ENCODE assay signal across 19 mouse cellular contexts in genomic region chr11:48862784-48863319, GRCm38 (mm10). TPM values are rescaled to one million over a fixed set of nuclear protein-coding genes. Genes with fewer than 3 reads are reported as not detected.
DNase-seq lines count a peak whose midpoint lies in the region; ATAC-seq and TF ChIP-seq lines count a peak whose summit lies in the region.
"Had no signal": no experiment of that assay in that cellular context is flagged by ENCODE, and none has a peak within 500 bp of the region (broad histone marks: within the 10 kb centered on the region; RNA-seq: fewer than 3 reads in every experiment).

No protein-coding gene starts in this region.

- POLR2A ChIA-PET in Patski (lab: Charles Lee) = interaction anchor here (0.6 kb wide), 2 partner anchors 63 to 73 kb away, joined by 4 to 5 read pairs; no protein-coding TSS in a partner anchor

- ATAC-seq in liver, embryonic 13.5 days (ENCODE audit: low read depth) = 0 out of 2 replicates have a peak, but pooled peaks have one; percentile 27
- ATAC-seq in Patski = no peak
- ATAC-seq: forebrain, embryonic 14.5 days; intestine, embryonic 16.5 days had no signal

- peak; percentile 42 for TF ChIP-seq RAD21 in CH12.LX (IDR thresholded peaks at IDR 0.05; ENCODE audit: low read depth, low read length)

- peaks cover 31% of the 10 kb centered on the region for H3K36me3 ChIP-seq in liver, embryonic 13.5 days
- H3K36me3 ChIP-seq in CH12.LX (replicated peaks in 1 of 2; ENCODE audit: control insufficient read depth in 1 of 2, insufficient read depth in 1 of 2, low read length in 1 of 2) = peaks cover 25 to 44% of the 10 kb centered on the region in 2 experiments
- H3K36me3 ChIP-seq: hindbrain, embryonic 10.5 days had no signal

- H3K4me2 ChIP-seq in liver, embryonic 13.5 days = no peak overlapping the region
- no peak overlapping the region for H3K4me2 ChIP-seq in CH12.LX (ENCODE audit: insufficient read depth, low read depth, poor library complexity, severe bottlenecking)
- H3K4me2 ChIP-seq: heart, embryonic 11.5 days; heart, embryonic 15.5 days; hindbrain, embryonic 14.5 days had no signal

- H3K27me3 ChIP-seq in liver, embryonic 13.5 days = no peaks in the 10 kb centered on the region
- H3K27me3 ChIP-seq in CH12.LX (replicated peaks) = no peaks in the 10 kb centered on the region
- no peaks in the 10 kb centered on the region for H3K27me3 ChIP-seq in Patski

- TF ChIP-seq POLR2A in CH12.LX (IDR thresholded peaks at IDR 0.05; ENCODE audit: low read depth, low read length) = no peak

- peaks cover 11% of the 10 kb centered on the region for H3K4me1 ChIP-seq in liver, embryonic 13.5 days (replicated peaks)
- H3K4me1 ChIP-seq in CH12.LX (ENCODE audit: control insufficient read depth in 1 of 2, insufficient read depth in 2 of 2) = peaks cover 0 to 15% of the 10 kb centered on the region in 2 experiments; a peak in 2 of 4 replicates

- WGBS in liver, embryonic 13.5 days (ENCODE audit: insufficient replicate concordance) = 75% methylated on average over 1 of the region's 1 CpGs

- in situ Hi-C loops in CH12.LX (cut with MboI; ENCODE audit: low pct_ligation_motif_present, low pct_unique_long_range_greater_than_20kb, low sequenced_read_pairs) (loop anchor here (25.0 kb wide), 2 partner anchors 276 to 549 kb away; partner anchors contain the start of gene Olfr1389), Patski (cut with MboI; ENCODE audit: low pct_unique_long_range_greater_than_20kb) (no loop called here)

- no peak overlapping the region for H3K4me3 ChIP-seq in liver, embryonic 13.5 days (replicated peaks)
- H3K4me3 ChIP-seq in CH12.LX (replicated peaks in 1 of 3; ENCODE audit: low read depth in 2 of 3, low read length in 2 of 3, poor library complexity in 1 of 3) = no peak overlapping the region
- H3K4me3 ChIP-seq: heart, embryonic 15.5 days; hindbrain, embryonic 10.5 days had no signal

- H3K79me2 ChIP-seq in CH12.LX (replicated peaks; ENCODE audit: control insufficient read depth, extremely low read depth, insufficient read depth, poor library complexity, severe bottlenecking) = peaks cover 7% of the 10 kb centered on the region

- dilution Hi-C loops in CH12.LX (cut with MboI; ENCODE audit: extremely low pct_ligation_motif_present, extremely low pct_unique_long_range_greater_than_20kb, low sequenced_read_pairs) = no loop called here

- no peak for DNase-seq in liver, embryonic 13.5 days
- DNase-seq in liver = no peak
- no peak for DNase-seq in CH12.LX (ENCODE audit: extremely low read depth)
- DNase-seq in Patski (ENCODE audit: low read depth, low spot score) = no peak
- DNase-seq in adrenal gland, postnatal 10 days = no peak
- DNase-seq in frontal cortex, postnatal 36 days (ENCODE audit: low spot score in 2 of 2) = no peak
- DNase-seq: adrenal gland, adult 8-10 months; cerebellum, adult 11 months; cerebellum, adult 8-10 months; cerebellum, postnatal 14 days; gastrocnemius, postnatal 36 days; heart, adult 18-20 months; heart, postnatal 14 days had no signal

- no peak overlapping the region for H3K27ac ChIP-seq in liver, embryonic 13.5 days
- no peak overlapping the region for H3K27ac ChIP-seq in CH12.LX (ENCODE audit: insufficient read depth, low read depth)
- H3K27ac ChIP-seq: heart, embryonic 15.5 days; hindbrain, embryonic 10.5 days; hindbrain, embryonic 14.5 days had no signal

- H3K9ac ChIP-seq in liver, embryonic 13.5 days = no peak overlapping the region
- no peak overlapping the region for H3K9ac ChIP-seq in CH12.LX (ENCODE audit: insufficient read depth, low read depth)
- H3K9ac ChIP-seq: heart, embryonic 15.5 days; hindbrain, embryonic 14.5 days had no signal

- TF ChIP-seq CTCF in CH12.LX (conservative IDR thresholded peaks at IDR 0.05 in 1 of 2, IDR thresholded peaks at IDR 0.05 in 1 of 2; ENCODE audit: low read depth in 2 of 2, low read length in 2 of 2) (peak in 1 of 2 experiments; percentile 61; a peak in 2 of 4 replicates), Patski (IDR thresholded peaks at IDR 0.05) (peak; percentile 11)

- TF ChIP-seq EP300 in CH12.LX (IDR thresholded peaks at IDR 0.05; ENCODE audit: low read length) = no peak

- H3K9me3 ChIP-seq in liver, embryonic 13.5 days (replicated peaks) = no peaks in the 10 kb centered on the region
- H3K9me3 ChIP-seq in CH12.LX (replicated peaks; ENCODE audit: low read length) = no peaks in the 10 kb centered on the region
- H3K9me3 ChIP-seq: heart, embryonic 15.5 days; hindbrain, embryonic 10.5 days had no signal

- CTCF ChIA-PET in Patski (lab: Charles Lee) = interaction anchor here (1.0 kb wide), 2 partner anchors 41 to 87 kb away, joined by 3 read pairs; no protein-coding TSS in a partner anchor

TF ChIP-seq in CH12.LX, 34 proteins besides CTCF, POLR2A, EP300 and RAD21:
- TF ChIP-seq USF1 (IDR thresholded peaks at IDR 0.05; ENCODE audit: low read depth, low read length) (no peak), MEF2A (IDR thresholded peaks at IDR 0.05; ENCODE audit: borderline replicate concordance, low read depth, low read length) (no peak), MYC (IDR thresholded peaks at IDR 0.05; ENCODE audit: low read depth, low read length) (no peak), E2F4 (IDR thresholded peaks at IDR 0.05; ENCODE audit: insufficient replicate concordance, low read depth, low read length) (no peak), TBP (conservative IDR thresholded peaks at IDR 0.05; ENCODE audit: low read depth, low read length) (peak; percentile 97), MAZ (IDR thresholded peaks at IDR 0.05; ENCODE audit: low read depth, low read length) (no peak), GABPA (IDR thresholded peaks at IDR 0.05; ENCODE audit: insufficient replicate concordance, low read depth, low read length) (no peak), MXI1 (IDR thresholded peaks at IDR 0.05; ENCODE audit: low read depth, low read length) (no peak), SIN3A (IDR thresholded peaks at IDR 0.05; ENCODE audit: low read length) (no peak), MAFK (IDR thresholded peaks at IDR 0.05; ENCODE audit: insufficient replicate concordance, low read length) (no peak), JUN (IDR thresholded peaks at IDR 0.05; ENCODE audit: insufficient read depth, low read depth, low read length) (no peak), ZMIZ1 (IDR thresholded peaks at IDR 0.05; ENCODE audit: low read depth, low read length) (no peak), PAX5 (IDR thresholded peaks at IDR 0.05; ENCODE audit: low read length) (no peak), RCOR1 (conservative IDR thresholded peaks at IDR 0.05; ENCODE audit: low read depth, low read length) (no peak), ETS1 (conservative IDR thresholded peaks at IDR 0.05; ENCODE audit: low read depth, low read length) (no peak), USF2 (conservative IDR thresholded peaks at IDR 0.05; ENCODE audit: low read depth, low read length) (no peak; the same call in 1 of the 2 replicates), SMC3 (IDR thresholded peaks at IDR 0.05; ENCODE audit: low read depth, low read length) (peak; percentile 74), ZNF384 (IDR thresholded peaks at IDR 0.05; ENCODE audit: low read depth, low read length) (peak; percentile 61; the same call in 1 of the 2 replicates), MAX (IDR thresholded peaks at IDR 0.05; ENCODE audit: low read length) (no peak), NRF1 (IDR thresholded peaks at IDR 0.05; ENCODE audit: low read depth, low read length) (no peak), NELFE (IDR thresholded peaks at IDR 0.05; ENCODE audit: low read depth, low read length) (no peak), ELF1 (IDR thresholded peaks at IDR 0.05; ENCODE audit: low read depth, low read length) (peak; percentile 54), CHD1 (IDR thresholded peaks at IDR 0.05; ENCODE audit: low read depth, low read length) (no peak), BHLHE40 (IDR thresholded peaks at IDR 0.05; ENCODE audit: low read depth, low read length) (no peak), CHD2 (IDR thresholded peaks at IDR 0.05; ENCODE audit: low read length) (no peak), KAT2A (IDR thresholded peaks at IDR 0.05; ENCODE audit: insufficient replicate concordance, low read length) (no peak), JUND (conservative IDR thresholded peaks at IDR 0.05; ENCODE audit: low read depth, low read length) (no peak)

RNA-seq across cellular contexts. Expression of gene Irgm1, which starts 8.6 kb away (rescaled TPM):
- 17.0 and 19.8 TPM in 2 replicates for polyA plus RNA-seq in liver, embryonic 13.5 days (2015; fragmentation: Nextera tagmentation; extraction: Ambion mirVana)
- total RNA-seq in CH12.LX (2012; rRNA removed) (25.7 and 35.0 TPM in 2 replicates), CH12.LX (2014; rRNA removed) (58.1 and 63.8 TPM in 2 replicates)
- polyA plus RNA-seq in CH12.LX (2012; ENCODE audit: insufficient read length, low read depth) (49.0 and 52.2 TPM in 2 replicates), Patski (2021) (39.2 TPM)
- total RNA-seq in adrenal gland, postnatal 10 days (2021) = 10 to 100 TPM; 13.2 to 17.8 TPM

RNA-seq across cellular contexts. Expression of gene Gm12184, which starts 36.4 kb away (rescaled TPM):
- polyA plus RNA-seq in liver, embryonic 13.5 days (2015; fragmentation: Nextera tagmentation; extraction: Ambion mirVana) = 1.2 and 1.7 TPM in 2 replicates
- 6.8 and 7.1 TPM in 2 replicates for total RNA-seq in CH12.LX (2012; rRNA removed)
- total RNA-seq in CH12.LX (2014; rRNA removed) = 51.6 and 61.0 TPM in 2 replicates
- 5.6 and 17.1 TPM in 2 replicates for polyA plus RNA-seq in CH12.LX (2012; ENCODE audit: insufficient read length, low read depth)
- 3.4 TPM for polyA plus RNA-seq in Patski (2021)
- 1 to 10 TPM; 2.5 to 4.9 TPM for total RNA-seq in adrenal gland, postnatal 10 days (2021)

RNA-seq across cellular contexts. Expression of gene Trim7, which starts 36.9 kb away (rescaled TPM):
- polyA plus RNA-seq in liver, embryonic 13.5 days (2015; fragmentation: Nextera tagmentation; extraction: Ambion mirVana) = 0.06 and 0.09 TPM in 2 replicates
- total RNA-seq in CH12.LX (2012; rRNA removed) (20.8 and 34.6 TPM in 2 replicates), CH12.LX (2014; rRNA removed) (9.2 and 9.5 TPM in 2 replicates)
- polyA plus RNA-seq in CH12.LX (2012; ENCODE audit: insufficient read length, low read depth) (11.6 and 15.1 TPM in 2 replicates), Patski (2021) (9.5 TPM)
- total RNA-seq in adrenal gland, postnatal 10 days (2021) = 10 to 100 TPM in 1 of 2 experiments, 1 to 10 TPM in 1; 5.3 to 12.0 TPM

RNA-seq across cellular contexts. Expression of gene Gm5431, which starts 39.2 kb away (rescaled TPM):
- polyA plus RNA-seq in liver, embryonic 13.5 days (2015; fragmentation: Nextera tagmentation; extraction: Ambion mirVana) = 0.20 and 0.38 TPM in 2 replicates
- total RNA-seq in CH12.LX (2012; rRNA removed) (0.89 and 0.97 TPM in 2 replicates), CH12.LX (2014; rRNA removed) (1.7 and 2.0 TPM in 2 replicates)
- polyA plus RNA-seq in CH12.LX (2012; ENCODE audit: insufficient read length, low read depth) (3.1 and 4.9 TPM in 2 replicates), Patski (2021) (0.15 TPM)
- 1 to 10 TPM; 1.6 to 2.0 TPM for total RNA-seq in adrenal gland, postnatal 10 days (2021)

RNA-seq across cellular contexts. Expression of gene Trim41, which starts 45.7 kb away (rescaled TPM):
- 1.7 and 2.4 TPM in 2 replicates for polyA plus RNA-seq in liver, embryonic 13.5 days (2015; fragmentation: Nextera tagmentation; extraction: Ambion mirVana)
- 30.2 and 36.0 TPM in 2 replicates for total RNA-seq in CH12.LX (2012; rRNA removed)
- 18.8 and 20.9 TPM in 2 replicates for total RNA-seq in CH12.LX (2014; rRNA removed)
- 51.6 and 63.7 TPM in 2 replicates for polyA plus RNA-seq in CH12.LX (2012; ENCODE audit: insufficient read length, low read depth)
- 63.9 TPM for polyA plus RNA-seq in Patski (2021)
- total RNA-seq in adrenal gland, postnatal 10 days (2021) = 10 to 100 TPM; 42.3 to 42.7 TPM
